Mouse (Mus musculus): ENCODE data around the gene Wasf1.

The Wasf1 gene

DNA sequence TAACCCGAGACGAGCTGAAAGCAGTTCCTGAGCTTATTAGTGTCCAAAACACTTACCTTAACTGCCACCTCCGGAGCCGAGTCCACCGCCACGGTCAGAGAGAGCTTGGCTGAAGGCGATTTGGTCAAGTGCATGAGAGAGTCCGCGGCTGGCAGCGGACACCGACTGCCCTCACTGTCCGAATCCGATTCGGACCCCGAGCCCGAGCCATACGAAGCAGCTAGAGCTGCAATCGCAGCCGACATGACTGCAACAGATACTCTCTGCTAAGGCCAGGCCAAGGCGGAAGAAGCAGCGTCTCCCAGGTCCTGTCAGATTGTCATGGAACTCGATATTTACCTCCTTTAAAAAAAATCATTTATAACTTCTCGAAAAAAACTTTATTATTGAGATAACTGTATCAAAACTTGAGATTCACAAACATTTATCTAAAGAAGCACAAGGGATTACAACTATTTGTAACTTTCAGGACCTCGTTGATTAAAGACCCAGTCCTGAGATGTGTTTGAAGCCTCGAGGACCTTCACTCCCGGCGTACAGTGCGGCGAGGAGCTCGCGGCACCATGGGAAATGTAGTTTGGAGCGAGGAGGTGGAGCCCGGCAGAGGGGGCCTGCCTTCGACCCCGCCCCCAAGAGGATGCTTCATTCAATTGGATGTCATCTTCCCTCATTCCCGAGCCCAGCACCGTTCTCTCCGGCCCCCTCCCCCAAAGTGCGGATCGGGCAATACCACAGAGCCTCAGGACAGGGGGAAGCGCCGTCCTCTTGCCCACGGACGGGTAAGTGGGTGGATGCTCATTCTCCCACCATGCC is at the start of gene Wasf1, which contains the start of gene Cdc40:
Wasf1 (plus strand) TSS at position 645 of the 813 bp plus-strand sequence.
Cdc40 (minus strand) TSS at position 481 of the 813 bp plus-strand sequence.
- DNase-seq (ENCODE audit: low read depth, low spot score): peak; percentile 95

DNA sequence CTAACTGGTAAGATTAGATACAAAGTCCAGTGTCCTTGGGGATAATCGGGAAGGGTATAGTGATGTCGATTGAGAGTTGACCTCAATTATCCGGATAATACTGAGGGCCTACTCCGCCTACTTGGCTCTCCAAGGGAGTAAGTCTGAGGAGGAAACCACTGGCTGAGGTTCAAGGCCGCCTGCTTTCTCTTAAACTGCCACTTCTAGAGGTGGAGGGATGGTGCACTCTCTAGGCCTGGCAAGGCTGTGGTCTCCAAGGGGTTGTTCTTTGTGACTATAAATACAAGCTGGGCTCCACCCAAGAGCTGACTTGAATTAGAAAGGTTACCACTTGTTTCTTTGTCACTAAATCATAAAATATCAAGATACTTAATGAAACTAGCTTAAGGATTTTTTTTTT is 43.2 kb upstream of the Wasf1 start:
- no peak for DNase-seq (ENCODE audit: low read depth, low spot score)

DNA sequence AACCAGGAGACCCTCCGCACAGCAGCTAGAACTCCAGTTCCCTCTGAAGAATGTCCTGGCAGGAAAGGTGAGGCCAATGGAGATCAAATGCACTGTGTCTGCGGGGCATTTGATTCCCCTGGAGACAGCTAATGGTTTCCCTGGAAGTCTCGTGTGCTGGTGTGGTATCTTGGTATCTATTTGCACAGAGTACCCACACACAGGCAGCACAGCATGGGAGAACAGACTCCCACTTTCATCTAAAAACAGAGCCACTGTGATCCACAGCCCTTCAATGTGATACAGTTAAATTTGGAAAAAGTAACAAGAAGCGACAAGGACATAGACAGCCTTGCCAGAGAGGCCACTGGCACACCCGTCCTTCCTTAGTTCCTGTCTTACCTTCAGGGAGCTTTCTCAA is 39.4 kb upstream of the Wasf1 start:
- DNase-seq (ENCODE audit: low read depth, low spot score): no peak

DNA sequence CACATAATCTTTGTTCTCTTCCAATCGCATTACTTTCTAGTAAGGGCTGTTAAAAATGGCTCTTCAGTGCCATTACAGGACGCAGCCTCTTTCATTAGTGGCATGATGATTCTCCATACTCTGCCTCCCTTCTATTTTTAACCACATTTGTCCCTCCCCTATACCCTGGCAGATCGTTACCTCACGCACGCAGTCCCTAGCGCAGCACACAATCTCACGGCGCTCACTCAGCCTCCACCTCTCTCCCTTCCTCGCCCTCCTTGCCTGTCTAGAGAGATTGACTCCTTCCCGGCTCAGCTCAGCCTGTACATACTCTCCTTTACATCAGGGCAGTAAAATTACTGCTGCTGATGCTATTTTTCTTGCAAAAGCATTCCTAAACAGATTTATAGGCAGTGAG is 38.7 kb upstream of the Wasf1 start:
- no peak for DNase-seq (ENCODE audit: low read depth, low spot score)

DNA sequence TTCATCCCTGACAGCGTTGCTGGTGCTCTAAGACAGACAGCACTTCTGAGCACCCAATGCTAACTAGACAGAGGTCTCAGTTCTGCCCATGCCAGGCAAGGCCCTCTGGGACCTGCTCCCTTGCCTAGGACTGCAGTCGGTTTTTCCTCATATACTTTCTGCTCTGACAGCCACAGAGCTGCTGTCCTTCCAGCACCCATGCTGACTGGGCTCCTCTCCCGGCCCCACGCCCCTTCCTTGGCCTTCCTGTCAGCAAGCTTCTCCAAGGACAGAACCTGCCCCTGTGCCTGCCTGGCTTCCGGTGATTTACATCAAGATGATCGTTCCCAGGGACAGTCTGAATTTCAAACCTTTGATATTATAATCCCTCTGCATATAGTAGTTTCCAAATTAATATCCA is 37.6 kb upstream of the Wasf1 start:
- DNase-seq (ENCODE audit: low read depth, low spot score): no peak

DNA sequence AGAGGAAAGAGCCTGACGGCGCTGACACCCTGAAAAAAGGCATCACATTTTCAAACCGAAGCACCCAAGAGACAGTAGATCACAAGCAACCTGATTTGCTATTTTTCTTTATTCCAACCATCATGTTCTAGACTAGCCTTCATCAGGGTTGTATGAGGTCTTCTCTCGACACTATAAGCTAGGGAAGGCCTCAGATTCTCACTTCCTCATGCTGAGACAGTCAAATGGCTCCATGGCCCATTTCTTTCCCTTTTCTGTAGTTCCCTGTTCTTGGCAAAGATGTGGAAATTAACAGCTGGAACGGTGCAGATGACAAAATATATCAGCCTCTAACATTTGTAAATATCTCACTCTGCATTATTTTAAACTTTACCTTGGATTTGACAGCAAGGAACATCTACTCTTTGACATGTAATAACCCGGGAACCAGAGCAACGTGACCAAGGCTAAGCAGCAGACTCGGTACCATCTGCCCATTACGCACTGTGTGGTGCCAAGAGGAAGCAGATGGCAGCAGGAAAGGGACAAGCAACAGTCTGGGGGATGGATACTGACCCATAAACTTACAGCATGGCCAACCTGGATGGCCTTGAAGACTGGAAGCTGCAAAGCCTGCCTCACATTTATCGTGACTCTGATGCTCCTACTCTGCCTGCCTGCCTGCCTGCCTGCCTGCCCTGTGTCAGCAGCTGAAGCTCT is 36.0 kb upstream of the Wasf1 start:
- DNase-seq (ENCODE audit: low read depth, low spot score): no peak

DNA sequence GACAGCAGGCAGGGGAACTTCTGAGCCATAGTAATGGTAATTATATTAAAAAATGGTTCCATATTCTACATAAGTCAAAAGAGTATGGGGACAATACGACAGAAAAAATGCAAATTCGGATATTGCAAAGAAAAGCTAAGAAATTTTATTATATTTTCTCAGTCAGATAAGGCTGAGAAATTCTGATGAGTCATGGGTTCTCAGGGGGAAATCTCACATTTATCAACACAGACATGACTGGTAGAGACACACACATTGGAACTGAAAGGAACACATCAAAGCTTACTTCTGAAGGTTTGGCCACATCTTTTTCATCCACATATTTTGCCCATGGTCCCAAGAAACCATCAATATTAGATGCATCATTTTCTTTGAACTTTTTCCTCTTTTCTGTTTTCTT is 32.6 kb upstream of the Wasf1 start:
- DNase-seq (ENCODE audit: low read depth, low spot score): no peak

DNA sequence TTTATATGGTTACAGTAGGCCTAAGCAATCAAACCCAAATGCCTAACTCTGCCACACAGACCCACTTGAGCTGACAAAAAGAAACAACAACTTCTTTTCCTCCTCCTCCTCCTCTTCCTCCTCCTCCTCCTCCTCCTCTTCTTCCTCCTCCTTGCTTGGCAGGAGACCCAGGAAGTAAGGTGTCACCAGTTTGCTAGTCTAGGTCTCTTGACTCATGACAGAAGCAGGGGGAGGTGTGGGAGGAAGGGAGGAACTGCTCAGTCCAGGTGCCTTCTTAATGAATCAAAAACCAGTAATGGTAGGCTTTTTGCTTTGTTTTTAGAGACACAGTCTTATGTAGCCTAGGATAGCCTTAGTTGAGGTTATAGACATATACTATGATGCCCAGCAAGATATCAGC is 32.1 kb upstream of the Wasf1 start:
- DNase-seq (ENCODE audit: low read depth, low spot score): no peak

DNA sequence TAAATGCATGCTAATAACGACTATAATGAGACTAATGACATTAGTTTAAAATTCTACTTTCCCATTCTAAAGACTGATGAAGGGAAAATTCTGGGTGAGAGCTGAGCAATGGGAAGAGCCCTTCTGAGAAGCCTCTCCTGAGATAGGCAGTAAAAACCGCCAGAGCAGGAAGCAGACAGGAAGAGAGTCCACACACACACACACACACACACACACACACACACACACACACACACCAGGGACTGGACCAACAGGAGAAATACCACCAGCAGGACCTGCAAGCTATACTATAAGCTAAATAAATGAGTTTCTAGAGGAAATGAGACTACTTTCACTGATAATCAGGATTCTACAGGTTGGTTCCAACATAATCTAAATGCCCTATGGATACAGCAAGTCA is 27.7 kb upstream of the Wasf1 start:
- no peak for DNase-seq (ENCODE audit: low read depth, low spot score)

DNA sequence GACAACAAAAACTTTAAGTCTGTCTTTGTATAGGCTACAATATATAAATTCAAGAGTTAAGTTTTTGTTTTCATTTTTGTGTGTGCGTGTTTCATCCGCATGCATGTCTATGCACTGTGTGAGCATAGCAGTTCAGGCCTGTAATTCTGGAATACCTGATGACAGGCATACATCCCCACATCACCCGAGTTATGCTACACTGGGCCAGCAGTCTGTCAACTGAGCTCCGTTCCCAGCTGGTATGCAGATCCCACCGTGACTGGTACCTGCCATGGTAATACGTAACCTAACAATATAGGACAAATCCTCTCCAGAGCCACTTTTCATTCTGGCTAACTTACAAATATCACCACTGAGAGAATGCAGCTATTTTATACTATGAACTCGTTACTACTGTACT is 26.6 kb upstream of the Wasf1 start:
- no peak for DNase-seq (ENCODE audit: low read depth, low spot score)

DNA sequence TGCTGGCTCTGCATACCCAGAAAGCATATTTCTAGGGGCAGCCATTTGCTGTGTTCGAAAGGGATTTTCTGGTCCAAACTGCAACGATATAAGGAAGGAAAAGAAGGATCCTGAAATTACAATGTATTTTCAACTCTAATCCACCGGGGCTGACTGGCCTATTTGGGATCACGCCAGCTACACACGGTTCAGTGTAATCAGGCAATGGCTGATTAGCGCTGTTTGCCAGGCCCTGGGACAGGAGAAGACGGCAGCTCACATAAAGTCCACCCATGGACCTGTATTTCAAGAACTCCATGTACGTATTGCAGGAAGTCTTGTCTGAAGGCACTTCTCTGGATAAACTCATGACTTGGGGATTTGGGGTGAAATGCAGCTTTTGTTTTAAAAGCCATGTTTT is 25.7 kb upstream of the Wasf1 start:
- DNase-seq (ENCODE audit: low read depth, low spot score): no peak

DNA sequence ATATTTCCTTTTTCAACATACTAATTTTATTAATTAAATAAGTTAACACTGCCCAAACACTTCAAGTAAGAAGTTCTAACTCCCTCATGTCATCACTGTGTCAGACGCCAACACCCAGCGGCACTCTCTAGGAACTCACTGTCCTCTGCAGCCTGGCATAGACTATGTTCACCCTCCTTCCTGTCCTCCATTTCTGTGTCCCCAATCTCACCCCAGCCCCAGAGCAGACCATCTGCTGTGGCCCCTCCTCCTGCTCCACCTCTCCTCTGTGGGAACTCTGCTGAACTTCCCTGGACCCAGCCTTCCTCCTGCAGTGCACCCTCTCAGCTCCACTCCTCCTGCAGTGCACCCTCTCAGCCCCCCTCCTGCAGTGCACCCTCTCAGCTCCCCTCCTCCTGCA is 15.2 kb upstream of the Wasf1 start:
- DNase-seq (ENCODE audit: low read depth, low spot score): no peak

DNA sequence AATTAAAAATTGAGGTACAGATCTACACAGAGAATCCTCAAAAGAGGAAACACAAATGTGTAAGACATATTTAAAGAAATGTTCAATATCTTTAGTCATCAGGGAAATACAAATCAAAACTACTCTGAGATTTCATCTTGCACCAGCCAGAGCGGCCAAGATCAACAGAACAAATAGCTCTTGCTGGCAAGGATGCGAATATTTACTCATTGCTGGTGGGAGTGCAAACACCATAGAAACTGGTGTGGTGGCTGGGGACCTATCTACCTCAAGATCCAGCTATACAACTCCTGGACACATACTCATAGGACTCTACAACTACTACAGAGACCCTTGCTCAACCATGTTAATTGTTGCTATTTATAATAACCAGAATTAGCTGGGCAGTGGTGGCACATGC is 12.0 kb upstream of the Wasf1 start:
- DNase-seq (ENCODE audit: low read depth, low spot score): no peak

DNA sequence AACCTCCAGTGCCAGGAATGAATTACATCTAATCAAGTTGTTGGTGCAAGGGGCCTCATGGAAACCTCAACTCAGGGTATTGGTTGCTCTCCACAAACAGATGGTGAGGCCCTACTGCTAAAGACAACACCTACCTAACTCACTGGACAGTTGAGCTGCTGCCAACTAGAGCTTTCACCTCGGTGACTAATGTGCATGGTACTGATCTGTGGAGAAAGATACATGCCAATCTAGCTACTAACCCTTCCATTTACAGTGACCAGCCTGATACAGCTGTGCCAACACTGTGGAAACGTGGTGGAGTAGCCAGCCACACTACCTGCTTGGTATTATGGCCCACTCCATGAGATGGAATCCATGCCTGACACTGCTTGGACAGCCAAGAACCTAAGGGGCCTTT is 11.2 kb upstream of the Wasf1 start:
- DNase-seq (ENCODE audit: low read depth, low spot score): no peak

DNA sequence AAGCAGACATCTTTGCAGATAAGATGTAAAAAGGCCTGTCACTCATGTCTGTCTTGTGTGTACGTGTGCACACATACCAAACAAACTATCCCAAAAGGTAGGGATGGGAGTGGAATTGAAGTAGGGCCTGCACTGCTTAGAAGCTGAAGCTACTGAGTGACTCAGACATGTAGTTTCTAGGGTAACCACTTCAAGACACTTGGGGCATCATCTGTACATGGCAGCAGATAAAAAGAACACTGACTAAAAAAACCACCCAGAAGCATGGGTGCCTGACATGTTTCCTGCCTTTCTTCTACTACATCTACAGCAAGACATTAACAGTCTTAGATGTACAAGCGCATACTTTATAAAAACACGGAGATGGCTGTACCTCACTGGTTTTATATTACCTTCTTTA is 5.0 kb upstream of the Wasf1 start:
- peak; percentile 64 for DNase-seq (ENCODE audit: low read depth, low spot score)

DNA sequence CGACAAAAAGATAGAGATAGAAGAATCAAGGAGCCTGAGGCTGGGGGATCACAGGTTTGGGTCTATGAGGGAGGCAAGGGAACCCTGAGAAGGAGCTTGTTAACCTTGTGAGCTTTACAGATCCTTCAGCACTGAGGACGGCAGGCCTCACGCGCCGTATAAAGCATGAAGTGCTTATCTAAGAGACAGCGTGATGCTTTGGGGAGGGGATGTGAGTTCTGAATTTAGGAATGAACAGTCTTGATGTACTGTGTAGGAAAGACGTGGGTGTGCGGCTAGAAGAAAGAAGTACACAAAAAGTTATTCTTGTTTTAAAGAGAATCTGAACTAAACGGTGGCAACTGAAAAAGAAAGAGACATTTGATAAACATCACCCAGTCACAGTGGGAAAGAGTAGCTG is 3.3 kb upstream of the Wasf1 start:
- DNase-seq (ENCODE audit: low read depth, low spot score): no peak

DNA sequence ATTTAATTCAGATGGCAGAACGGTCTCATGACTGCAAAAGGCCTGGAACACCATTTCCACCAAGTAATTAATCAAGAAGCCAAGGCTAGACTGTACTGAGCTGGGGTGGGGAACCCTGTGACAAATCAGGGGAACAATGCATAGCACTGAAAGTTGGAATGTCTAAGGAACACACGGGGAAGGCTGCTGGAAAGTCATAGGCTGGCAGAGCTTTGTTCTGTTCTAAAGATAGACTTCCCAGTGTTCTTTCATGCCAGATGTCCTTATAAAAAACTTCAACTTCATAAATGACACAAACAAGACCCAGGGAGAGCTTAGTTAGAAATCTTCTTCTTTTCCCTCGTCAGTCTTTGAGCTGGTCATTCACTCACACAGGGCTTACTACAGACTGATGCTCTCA is 2.0 kb upstream of the Wasf1 start:
- no peak for DNase-seq (ENCODE audit: low read depth, low spot score)

DNA sequence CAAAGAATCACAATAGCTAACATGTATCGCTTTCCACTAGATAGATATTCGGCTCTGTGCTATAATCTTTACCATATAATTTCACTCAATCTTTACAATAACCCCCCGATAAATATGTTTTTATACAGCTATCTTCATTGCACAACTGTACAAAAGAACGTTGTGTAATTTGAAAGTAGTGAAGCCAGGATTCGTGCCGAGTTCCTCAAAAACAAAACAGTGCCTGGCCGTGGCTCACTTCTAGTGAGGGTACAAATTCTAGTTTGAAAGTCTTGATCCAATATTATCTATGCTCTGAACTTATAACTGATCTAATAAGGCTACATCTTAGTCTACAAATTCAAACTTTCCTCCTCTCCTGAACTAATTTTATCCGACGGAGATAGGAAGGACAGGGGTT is 942 bp upstream of the Wasf1 start:
- no peak for DNase-seq (ENCODE audit: low read depth, low spot score)

DNA sequence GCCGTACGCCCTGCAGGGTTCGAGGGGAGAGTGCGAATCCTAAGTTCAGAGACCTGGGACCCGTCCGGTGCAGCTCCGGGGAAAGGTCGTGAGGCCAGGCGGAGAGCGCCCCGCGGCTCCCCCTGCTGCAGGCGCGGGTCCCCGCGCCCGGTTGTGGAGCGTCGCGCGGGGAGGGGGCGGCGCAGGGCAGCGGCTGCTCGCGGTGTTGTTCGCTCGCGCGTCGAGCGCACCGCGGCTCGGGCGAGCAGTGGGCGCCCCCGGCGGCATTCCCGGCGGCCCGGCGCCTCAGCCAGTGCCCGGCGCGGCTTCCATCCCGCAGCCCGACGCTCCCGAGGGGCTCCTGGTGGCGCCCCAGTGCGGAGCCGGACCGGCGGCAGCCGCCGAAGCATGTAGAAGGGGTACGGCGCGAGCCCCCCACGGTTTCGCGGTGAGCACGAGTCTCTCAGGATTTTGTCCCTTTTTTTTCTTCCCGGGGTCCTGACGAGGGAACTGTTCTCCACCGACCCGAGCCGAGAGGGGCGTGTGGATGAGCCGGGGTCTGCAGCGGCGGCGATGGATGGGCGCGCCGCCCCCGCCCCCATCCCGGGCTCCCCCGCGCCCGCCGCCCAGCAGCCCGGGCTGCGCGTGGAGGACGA is 486 bp downstream of the Wasf1 start:
- no peak for DNase-seq (ENCODE audit: low read depth, low spot score)

DNA sequence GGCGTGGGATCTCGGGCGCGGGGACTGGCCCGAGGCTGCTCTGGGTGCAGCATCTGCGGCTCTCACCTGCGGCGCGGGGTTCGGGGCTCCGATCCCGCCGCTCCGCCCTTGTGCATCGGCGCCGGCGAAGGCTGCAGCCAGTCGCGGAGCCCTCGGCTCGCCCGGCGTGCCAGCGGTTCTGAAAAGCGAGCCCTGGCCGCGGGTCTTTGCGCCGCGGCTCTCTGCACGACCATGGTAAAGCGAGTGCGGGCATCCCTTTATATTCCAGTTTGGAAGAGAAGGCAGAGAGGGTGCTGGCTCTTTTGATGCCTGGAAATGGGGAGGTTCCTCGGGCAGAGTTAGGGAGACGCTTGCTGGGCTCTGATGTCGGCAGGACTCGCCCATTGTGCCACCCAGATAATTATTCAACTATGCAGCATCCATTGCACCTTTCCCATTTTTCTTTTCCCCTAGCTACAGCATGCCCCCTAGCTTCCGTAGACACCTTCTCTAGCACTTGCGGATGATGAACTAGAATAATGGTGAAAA is 1.1 kb downstream of the Wasf1 start:
- DNase-seq (ENCODE audit: low read depth, low spot score): peak; percentile 35

DNA sequence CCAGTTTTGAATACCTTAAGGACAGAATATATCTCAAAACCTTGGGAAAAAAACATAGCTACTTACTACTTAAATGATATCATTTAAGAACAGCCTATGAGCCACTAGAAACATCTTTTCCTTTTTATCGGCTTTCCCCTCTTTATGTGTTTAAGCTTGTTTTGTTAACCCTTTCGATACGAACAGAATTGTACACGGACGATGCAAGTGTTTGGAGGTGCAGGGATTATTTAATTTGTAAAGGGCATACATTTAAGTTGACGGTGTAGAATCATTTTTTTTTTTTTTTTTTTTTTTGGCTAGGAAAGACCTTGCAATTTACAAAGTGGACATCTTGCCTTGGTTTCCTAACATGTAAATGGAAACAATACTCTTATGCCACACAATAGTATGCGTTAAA is 2.2 kb downstream of the Wasf1 start:
- DNase-seq (ENCODE audit: low read depth, low spot score): no peak

DNA sequence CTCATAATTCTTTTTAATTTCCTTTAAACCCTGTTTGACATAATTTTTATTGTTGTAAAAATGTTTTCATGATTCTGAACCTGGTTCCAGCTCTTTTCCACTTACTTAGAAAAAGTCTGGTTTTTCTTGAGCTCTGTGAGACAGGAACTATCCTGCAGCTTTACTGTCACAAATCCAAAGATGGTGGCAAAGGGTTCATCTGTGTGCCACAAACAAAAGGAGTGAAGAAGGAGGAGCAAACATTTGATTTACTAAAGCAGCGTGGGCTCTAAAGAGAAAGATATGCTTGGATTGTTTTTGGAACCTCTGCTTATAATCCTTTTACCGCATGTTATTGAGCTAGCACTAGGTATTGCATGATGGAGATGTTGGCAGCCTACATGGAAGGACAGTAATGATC is 4.0 kb downstream of the Wasf1 start:
- no peak for DNase-seq (ENCODE audit: low read depth, low spot score)

DNA sequence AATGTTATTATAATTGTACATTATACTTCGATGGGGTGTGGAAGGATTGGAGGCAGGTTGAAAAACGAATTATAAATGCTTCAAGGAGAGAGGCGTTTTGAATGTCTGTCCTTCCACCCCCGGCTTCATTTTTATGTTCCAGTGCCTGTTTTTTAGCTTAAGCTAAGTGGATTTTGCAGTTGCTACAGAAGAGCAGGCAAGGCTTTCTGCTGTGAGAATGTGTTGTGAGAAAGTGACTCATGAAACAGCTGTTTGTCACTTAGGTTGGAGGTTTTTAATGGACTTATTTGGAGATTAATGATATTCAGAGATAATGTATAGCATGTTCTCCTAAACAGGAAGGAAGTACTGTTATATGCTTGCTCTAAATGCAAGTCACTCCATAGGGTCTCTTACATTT is 5.9 kb downstream of the Wasf1 start:
- no peak for DNase-seq (ENCODE audit: low read depth, low spot score)

All from CD4-positive helper T cell, adult 2 months (primary cell).